Mouse (Mus musculus) cerebellum, postnatal 10 days (tissue): ENCODE measurements around the gene Tmem95.

ENCODE experiments used
- DNase-seq, 2 experiments: peaks; one replicate each; pipeline ENCODE4 v3.0.0; 2021; ENCODE audit warnings: mixed read lengths in 2 of 2

Gene Tmem95

DNA sequence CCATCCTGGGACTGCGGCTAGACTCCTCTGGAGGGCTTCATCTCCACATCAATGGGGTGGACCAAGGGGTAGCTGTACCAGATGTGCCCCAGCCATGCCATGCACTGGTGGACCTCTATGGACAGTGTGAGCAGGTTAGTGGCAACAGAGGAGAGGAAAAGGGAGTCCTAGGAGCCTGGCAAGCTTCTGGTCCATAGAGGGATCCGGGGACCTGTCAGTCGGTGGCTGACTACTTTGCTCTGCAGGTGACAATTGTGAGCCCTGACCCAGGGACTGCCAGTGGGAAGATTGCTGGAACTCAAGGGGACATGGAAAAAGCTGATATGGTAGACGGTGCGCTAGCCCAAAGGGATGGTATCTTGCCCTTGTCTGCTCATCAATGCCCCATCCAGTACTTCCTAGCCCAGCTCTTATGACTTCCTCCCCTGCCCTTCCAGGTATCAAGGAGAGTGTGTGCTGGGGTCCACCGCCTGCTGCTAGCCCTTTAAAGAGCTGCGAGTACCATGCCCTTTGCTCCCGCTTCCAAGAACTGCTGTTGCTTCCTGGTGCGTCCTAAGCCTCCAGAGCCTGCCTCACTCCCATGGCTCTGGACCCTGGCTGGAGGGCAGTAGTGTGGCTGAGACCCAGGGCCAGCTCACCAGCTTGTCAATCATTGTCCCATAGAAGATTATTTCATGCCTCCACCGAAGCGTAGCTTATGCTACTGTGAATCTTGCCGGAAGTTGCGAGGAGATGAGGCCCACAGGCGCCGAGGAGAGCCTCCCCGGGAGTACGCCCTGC lies 33.2 kb upstream of the Tmem95 start:
- no peak for DNase-seq

DNA sequence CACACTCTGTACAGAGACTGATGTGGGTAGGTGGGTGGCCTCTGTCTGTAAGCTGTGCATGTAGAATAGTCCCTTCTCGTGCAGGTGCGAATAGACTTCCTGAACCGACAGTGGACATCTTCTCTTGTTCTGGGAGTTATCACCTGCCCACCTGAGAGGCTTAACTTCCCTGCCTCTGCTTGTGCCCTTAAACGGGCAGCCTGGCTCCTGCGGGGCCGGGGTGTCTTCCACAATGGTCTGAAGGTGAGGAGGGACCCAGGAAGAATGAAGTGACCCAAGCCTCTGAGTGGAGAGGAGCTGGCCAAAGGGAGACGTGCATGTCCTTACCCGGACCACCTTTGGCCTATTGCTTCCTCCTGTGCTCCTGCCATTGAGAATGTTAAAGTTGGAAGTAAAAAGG lies 32.4 kb upstream of the Tmem95 start:
- DNase-seq, result no peak

DNA sequence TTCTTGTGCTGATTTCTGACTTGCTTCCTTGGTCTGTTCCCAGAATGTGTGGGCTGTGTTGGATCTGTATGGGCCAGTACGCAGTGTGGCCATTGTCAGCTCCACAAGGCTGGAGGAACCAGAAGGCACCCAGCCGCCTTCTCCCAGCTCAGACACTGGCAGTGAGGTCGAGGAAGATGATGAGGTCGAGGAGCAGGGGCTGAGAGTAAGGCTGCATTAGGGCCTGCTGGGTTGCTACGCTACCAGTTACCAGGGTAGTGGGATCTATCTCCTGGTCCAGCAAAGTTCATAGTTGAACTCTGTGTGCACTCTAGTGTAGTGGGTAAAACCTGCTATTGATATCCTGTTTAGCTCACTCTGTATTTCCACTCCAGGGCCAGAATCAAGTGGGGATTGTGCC lies 31.4 kb upstream of the Tmem95 start:
- DNase-seq, result no peak

DNA sequence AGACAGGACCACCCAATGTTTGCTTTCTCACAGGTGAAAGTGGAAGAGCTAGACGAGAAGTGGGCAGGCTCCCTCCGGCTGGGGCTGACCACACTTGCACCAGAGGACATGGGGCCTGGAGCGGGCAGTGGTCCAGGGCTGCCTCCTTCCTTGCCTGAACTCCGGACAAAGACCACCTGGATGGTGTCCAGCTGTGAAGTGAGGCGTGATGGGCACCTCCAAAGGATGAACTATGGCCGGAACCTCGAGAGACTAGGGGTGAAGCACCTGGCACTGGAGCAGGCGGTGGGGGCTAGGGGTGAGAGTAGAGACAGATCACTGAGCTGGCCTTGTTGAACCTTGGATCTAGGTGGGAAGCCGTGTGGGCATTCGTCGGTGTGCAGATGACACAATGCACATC lies 30.8 kb upstream of the Tmem95 start:
- DNase-seq, result no peak

DNA sequence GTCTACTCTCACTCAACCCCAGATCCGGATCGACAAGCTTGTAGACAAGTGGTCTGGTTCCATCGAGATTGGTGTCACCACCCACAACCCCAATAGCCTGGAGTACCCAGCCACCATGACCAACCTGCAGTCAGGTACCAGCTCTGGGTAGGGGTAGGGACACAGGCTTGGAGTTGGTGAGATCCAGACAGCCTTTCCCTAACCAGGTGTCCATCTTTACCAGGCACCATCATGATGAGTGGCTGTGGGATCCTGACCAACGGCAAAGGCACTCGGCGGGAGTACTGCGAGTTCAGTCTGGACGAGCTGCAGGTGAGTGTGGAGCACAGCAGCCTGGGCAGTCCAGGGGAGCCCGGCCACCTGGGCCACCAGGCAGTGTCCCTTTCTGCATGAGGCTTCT lies 26.5 kb upstream of the Tmem95 start:
- no peak for DNase-seq

DNA sequence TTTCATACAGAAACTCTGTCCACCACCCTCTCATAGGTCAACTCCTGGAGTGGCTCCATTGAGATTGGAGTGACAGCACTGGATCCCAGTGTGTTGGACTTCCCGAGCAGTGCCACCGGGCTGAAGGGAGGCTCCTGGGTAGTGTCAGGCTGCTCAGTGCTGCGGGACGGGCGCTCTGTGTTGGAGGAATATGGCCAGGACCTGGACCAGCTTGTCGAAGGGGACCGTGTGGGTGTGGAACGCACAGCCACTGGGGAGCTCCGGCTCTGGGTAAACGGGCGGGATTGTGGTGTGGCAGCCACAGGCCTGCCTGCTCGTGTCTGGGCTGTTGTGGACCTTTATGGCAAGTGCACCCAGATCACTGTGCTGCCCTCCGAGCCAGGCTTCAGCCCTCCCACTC lies 25.2 kb upstream of the Tmem95 start:
- no peak for DNase-seq

DNA sequence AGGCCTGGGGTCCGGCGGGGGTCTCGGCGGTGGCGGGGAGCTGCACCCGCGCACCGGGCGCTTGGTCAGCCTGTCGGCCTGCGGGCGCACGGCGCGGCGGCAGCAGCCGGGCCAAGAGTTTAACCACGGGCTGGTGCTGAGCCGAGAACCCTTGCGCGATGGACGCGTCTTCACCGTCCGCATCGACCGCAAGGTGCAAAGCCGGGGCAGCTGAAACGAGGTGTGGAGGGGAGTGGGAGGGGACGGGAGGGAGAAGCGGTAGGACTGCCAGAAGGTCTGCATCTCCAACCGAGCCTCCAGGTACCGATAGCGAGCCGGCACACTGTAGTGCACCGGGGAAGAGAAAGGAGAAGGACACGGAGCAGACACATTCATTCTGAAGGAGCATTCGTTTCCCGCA lies 24.2 kb upstream of the Tmem95 start:
- DNase-seq, result peak in 1 of 2 experiments; percentile 74

DNA sequence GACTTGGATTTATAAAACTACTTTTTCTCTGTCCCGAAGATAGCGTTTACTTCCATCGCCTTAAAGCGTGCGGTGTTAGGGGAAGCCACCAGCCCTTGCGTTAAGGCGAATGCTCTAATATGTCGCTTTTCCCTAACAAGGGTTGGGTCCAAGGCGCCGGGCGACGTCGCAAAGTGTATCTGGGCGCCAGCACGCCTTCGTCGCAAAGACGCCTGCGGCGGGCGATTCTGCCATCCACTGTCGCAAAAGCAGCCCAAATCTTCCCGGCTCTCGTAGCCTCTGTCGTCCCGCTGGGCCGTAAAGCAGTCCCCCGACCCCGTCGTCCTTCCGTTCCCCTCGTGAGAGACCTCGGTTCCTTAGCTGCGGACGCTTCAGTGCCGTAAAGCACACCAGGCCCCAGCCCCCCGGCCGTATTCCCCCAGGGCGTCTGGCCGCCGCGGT lies 23.6 kb upstream of the Tmem95 start:
- DNase-seq, result peak; percentile 94 to 97

DNA sequence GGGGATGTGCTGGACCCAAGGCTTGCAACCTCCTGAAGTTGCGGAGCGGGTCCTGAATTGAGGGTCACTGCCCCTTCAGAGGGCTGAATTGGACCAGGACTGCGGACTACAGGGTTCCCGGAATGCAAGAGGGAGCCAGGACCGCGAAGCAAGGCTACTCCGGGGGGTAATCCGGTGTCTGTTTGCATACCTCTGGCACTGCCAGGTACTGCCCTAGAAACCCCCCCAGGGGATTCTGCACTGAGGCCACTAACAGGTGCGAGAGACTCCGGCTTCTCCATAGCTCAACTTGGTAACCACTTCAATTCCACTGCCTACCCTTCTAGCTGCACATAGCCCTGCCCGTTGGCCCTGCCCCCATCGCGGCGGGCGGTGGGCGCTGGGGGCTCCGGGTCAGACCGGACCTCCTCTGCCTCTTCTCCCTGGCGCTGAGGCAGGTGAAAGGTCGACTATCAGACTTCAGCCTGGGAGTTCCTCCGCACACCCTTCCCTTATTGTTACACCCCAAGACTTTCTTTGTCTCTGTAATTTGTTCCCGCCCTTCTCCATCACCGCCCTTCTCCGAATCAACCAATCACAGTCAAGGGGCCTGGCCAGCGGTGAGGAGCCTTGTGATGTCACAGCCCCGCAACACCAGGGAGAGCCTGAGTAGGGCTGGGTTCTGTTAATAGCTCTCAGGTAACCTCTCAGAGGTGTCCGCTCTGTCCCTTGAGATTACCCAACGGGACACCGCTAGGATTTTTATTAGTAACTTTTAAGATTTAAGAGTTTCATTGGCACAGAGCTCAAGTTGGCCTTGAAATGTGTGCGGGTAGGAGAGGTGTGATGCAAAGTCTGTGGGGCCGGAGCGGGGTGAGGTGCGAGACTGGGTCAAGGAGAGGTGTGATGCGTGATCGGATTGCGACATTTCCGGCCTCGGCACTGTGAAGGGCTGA lies 22.9 kb upstream of the Tmem95 start, which contains the start of the genes 2810408A11Rik and Neurl4:
Gene 2810408A11Rik, minus strand, starts transcription at position 517 of the 935 bp plus-strand sequence.
Gene Neurl4, plus strand, starts transcription at position 602 of the 935 bp plus-strand sequence.
- peak; percentile 92 to 94 for DNase-seq

DNA sequence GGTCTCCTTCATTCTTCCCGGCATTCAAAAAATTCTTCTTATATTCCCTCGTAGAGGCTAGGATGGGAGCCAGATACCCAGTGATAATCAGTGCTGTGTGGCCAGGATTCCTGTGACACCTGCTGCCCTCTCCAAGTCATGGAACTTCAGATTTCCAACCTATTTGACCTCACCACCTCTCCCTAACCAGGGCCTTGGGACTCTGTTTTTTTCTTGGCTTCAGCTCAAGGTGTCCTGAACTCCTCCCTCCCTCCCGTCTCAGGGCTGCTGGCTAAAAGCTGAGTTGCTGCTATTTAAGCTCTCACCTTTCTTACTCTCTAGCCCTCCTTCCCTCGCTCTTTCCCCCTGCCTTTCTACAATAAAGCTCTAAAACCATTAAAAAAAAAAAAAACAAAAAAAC lies 22.1 kb upstream of the Tmem95 start:
- DNase-seq, result peak; percentile 29 to 40

DNA sequence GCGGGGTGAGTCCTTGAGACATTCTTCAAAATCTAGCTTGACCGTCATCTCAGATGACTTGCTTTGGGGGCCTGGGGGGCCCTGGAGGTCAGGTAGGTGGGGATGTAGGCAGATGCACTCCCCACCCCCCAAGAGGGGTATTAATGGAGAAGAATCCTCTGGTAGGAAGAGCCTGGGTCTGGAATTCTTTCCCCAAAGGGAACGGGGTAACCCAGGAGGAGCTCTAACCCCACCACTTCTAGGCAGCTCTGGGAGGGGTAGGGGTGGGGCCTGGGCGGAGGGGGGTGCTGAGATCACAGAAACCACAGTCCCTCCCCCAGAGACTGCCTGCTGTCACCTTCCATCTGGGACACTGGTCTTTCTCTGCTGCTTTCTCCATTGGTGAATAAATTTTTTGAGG lies 17.5 kb upstream of the Tmem95 start, which contains the start of gene Acap1:
Gene Acap1, minus strand, starts transcription at position 249 of the 400 bp plus-strand sequence.
- DNase-seq, result no peak

DNA sequence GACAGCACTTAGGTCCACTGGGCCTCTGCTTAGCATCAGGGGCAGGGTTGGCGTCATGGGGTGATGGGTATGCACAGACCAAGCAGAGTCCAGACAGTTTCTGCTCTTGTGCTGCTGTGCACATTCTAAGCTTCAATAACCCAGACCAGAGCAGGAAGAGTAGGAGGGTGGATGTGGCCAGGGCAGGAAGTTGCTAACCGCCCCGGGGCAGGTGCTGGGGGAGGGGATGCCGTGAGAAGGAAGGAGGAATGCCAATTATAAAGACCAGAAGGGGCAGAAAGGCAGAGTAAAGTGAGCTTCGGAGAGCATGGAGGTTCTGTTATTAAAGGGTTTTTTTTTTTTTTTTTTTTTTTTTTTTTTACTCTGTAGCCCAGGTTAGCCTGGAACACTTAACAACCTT lies 16.9 kb upstream of the Tmem95 start:
- DNase-seq, result no peak

DNA sequence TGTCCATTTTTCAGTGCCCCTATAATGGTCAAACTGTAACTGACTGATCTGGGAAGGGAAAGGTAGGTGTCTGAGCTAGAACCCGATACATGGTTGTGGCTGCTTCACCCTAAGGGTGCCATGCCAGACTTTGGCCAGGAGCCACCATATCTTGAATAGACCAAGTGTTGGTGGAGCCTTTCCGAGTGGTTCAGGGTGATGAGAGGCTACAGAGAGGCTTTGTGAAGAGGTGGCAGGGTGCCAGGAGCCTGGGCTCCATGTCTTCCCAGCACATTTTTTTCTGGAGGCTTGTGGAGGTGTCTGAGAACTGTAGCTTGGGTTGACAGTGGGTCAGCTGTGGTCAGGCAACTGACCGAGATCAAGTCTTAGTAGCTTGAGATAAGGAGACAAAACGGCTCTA lies 13.7 kb upstream of the Tmem95 start:
- peak; percentile 52 to 64 for DNase-seq

DNA sequence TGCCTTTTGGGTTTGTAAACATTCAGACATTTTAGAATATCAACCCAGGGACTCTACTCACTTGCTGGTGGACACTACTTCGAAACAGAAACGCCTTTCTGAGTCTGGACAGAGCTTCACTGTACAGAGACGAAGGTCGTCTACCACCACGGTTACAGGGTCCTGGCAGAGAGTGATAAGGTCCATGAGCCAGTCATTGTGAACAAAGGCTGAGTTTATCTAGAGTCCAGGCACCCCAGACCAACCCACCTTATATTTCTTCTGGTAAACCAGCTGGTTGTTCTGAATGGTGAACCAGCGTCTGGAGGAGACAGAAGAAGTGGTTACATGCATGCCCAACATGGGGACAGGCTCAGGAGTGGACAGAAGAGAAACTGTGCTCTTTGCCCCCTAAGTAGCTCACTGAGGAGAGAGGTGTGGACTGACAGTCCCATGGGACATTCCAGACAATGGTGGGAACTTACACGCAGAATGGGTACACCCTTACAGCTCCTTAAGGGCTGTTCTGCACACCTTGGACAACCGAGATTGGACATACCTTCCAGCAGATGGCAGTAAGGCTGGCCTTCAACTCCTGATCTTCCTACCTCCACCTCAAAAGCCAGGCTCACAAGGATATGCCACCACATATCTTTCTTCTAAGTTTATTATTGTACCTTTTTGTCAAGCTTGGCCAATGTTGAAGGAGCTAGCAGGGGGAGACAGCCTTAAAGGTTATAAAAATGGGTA lies 9.3 kb upstream of the Tmem95 start:
- DNase-seq, result no peak

DNA sequence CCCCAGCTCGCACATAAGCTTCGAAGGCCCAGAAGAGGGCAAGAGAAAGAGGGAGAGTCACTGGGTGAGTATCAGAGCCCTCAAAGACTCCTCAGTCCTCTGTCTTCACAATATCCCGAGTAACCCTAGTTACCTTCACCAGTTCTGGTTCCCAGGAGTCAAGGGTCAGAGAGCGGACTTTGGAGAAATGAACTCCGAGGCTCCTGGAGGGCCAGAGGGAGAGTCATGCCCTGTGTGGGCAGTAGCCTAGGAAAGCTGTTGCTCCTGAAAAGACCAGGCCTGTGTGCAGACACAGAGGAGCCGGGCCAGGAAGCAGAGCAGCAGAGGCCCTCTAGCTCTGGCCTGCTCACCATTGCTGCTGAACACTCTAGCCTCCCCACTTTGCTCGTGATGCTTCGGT lies 6.8 kb upstream of the Tmem95 start:
- no peak for DNase-seq

DNA sequence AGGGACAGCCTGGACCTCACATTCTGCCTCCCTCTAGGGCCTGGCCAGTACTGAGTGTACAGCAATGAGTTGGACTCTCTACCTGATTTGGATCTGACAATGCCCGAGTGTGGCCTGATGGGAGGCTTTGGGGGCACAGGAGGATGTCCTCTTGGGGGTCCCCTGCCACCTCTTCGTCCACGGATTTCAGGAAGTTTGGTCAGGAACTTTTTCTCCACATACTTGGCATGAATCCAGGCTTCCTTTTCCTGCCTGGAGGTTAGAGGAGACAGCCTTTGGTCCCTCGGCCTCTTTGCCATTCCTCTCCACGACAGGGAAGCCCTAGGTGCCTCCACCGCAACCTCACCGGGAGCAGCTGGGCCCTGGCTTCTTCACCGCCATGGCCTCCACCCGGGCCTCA lies 6.4 kb upstream of the Tmem95 start:
- DNase-seq, result no peak

DNA sequence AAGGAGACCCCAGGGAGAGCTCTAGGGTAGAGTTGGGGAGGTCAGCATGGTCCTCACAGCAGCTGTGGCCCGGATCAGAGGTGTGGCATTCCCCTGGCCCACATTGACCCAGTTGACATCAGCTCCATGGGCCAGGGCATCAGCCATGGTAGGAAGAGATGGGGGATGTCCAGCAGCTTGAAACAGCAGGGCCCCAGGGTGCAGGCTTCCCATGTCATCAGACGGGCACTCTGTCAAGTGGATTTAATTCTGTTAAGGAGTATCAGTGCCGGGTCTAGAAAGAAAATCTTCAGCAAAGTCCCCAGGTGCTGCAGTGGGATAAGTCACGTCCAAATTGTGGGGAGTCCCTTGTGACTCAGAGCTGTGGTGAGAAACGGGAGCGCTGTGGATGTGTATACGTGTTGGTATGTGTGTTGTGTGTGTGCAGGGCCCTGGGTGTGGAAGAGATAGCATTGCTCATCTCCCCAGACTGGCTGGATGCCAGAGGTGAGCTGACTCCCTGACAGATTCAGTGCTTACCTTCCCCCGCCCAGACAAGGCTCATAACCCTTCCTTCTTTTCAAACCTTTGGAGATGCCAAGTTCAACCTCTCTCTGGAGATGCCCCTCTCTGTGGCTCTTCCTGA lies 5.8 kb upstream of the Tmem95 start:
- no peak for DNase-seq

DNA sequence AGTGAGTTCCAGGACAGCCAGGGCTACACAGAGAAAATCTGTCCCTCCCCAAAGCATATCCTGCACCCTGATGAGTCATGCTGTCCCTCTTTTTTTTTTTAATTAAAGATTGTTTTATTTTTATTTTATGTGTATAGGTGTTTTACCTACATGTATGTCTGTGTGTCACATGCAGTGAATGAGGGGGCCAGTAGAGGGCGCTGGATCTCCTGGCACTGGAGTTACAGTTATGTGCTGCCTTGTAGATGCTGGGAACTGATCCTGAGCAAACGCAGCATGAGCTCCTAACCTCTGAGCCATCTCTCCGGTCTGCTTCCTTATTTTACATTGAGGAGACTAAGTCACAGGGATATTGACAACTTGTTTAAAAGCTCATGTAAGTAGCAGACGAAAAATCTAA lies 5.2 kb upstream of the Tmem95 start:
- peak; percentile 50 to 61 for DNase-seq

DNA sequence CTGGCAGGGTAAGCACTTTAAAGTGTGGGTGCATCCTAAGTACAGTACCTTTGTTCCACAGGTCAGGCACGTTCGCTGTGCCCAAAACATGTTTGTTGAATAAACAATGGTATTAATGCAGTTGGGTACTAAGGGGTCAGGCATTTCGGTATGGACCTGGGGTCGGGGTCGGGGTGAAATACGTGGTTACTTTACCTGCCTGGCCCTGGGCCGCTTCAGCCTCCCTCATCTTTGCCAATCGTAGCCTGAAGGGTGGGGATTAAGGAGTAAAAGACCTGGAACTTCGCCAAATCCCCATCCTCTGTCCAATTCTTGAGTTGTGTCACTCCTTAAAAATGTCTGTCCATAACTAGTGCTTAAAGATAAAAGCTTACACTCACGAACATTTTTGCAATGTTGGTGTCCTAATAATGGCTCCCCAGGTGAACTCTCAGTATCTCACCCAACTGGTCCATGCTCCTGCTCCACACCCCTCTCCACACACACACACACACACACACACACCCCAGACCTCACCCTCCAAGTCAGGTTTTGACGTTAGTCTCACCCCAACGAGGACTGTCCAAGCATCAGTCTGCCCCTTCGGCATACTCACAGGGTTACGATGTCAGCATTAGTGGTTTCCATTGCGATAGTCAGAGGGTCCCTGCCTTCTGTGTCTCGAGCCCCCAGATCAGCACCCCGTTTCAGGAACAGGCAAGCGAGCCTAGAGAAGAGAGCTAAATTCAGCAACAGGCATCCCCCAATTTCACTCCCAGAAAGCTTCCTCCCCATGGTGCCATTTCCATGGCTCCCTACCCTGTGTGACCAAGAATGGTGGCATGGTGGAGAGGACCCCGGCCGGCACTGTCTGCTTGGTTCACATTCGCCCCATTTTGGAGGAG lies 4.2 kb upstream of the Tmem95 start:
- DNase-seq, result peak in 1 of 2 experiments; percentile 30

DNA sequence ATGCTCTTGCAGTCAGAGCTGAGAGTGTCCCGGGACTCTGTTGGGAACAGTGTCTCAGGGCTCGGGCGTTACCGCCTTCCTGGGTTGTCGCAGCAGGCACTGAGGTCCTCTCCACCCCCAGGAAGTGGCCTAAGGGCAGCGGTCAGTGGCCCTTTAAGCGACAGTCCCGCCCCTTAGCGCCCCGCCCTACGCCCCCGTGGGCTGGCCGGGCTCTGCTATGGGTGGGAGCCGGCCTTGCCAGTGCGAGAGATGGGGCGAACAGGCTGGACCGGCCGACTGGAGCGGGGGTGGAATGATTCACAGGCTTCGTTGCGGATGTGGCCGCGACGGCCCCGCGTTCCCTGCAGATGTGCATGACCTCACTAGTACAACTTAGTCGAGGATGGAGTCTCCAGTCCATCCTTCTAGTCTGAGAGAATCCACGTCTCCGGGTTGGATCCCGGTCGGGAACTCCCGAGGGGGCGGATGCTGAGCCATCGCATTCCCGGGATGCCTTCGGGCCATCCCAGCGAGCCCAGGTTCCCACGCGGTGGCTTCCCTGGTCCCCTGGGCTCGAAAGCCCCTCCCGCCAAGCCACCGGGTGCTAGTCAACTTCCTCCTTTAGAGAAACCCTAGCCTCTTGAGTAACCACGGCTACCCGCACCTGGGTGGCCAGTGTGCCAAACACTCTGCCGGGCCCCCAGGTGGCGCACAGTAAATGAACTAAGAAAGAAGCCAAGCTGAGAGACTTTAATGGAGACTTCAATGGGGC lies 3.2 kb upstream of the Tmem95 start, which contains the start of gene Kctd11:
Gene Kctd11, minus strand, starts transcription at position 554 of the 751 bp plus-strand sequence.
- DNase-seq, result peak; percentile 80 to 87

DNA sequence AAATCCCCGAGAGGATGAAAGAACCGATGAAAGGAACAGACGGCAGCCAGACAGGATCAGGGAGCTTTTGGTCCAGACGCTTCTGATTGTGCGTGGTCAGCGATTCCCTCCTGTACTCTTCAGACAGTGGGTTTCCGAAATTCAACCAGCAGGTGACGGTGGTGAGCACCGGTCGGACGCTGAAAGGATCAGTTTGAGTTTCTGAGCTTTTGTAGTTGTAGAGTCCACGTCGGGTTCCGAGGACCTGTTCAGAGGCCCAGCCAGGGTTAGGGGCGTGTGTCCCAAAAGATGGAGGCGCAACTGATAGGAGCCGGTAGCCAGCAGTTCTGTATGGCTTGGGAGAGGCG lies 2.7 kb upstream of the Tmem95 start:
- DNase-seq, result peak; percentile 77 to 81
